Mouse (Mus musculus) right cerebral cortex, postnatal 10 days (tissue): ENCODE data around the gene Cers5.
A peak's percentile ranks its signal among the peaks of the same experiment; 100 is the strongest.
"Not testable (repeated sequence)": the region's sequence is repeated elsewhere in the genome, so short reads cannot be mapped to it uniquely, and the experiment has no call there.

Experiments used
- DNase-seq, 2 experiments: peaks; one replicate each; pipeline ENCODE4 v3.0.0; 2021; ENCODE audit warnings: low spot score in 2 of 2

Gene Cers5

GRCm38 (mm10) chr15:99772881-99772924 lies at the start of gene Cers5:
Gene Cers5, minus strand, starts transcription at chr15:99772885.
- not testable (repeated sequence) for DNase-seq

DNA sequence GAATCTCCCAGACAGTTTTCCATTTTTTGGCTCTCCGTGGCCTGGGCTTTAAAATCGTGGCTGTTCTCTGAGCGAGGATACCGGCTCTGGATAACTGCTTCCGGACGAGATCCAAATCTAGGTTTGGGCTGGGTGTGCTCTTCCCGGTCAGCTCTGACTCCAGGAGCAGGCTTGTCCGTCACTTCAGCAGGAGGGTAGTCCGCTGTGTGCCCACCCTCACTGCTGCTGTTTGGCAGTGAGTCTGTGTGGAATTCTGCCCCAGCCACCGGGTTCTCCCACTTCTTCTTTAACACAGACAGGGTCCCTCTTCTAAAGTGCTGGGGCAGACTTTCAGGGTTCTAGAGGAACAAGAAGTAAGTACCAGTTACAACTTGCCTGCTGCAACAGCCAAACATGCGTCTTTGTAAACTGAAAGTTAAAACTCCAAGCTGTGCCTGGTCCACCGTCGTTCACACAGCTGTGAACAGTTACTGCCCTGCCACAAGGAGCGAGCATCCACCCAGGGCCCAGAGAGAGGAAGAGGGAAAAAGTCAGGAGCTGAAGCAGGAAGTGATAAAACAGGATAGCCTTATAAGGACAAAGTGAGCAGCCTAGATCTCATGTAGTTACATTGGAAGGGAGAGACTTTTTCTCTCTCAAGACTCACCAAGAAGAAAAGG lies 47.1 kb upstream of the Cers5 start:
- no peak for DNase-seq

- no peak for DNase-seq
Measured at GRCm38 (mm10) chr15:99819109-99819440, 46.4 kb upstream of the Cers5 start.

DNA sequence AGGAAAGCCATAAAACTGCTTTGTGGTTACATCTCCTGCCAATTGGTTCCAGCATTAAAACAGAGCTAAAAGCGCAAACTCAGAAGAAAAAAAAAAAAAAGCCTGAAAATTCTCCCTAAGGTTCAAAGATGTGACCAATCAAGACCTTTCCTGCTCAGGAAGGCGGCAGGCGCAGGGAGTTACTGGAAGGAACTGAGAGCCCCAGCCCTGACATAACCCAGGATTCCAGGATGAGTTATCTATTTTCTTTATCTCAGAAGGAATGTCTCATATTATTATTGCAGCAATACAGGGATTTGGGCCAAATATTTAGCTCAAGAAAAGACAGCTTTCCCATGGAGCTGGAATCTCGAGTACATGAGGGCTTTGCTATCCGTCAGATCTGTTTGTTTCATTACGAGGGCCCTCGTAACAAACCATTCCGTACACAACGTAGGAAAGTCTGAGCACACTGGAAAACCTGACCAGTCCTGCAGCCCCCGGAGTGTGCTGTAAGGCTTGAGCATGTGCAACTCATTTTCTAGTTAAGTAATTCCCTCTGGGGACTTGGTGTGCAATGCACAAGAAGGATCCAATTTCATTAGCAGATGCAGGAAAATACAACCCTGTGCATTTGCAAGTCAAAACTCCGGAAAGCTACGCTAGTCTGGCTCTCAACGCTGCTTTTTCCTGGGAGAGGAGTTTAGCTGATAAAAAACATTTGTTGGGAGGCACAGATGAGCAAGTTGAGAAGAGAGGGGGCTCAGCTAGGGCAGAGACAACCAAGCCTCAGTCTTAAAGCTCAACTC lies 45.8 kb upstream of the Cers5 start:
- peak; percentile 40 to 52 for DNase-seq

DNA sequence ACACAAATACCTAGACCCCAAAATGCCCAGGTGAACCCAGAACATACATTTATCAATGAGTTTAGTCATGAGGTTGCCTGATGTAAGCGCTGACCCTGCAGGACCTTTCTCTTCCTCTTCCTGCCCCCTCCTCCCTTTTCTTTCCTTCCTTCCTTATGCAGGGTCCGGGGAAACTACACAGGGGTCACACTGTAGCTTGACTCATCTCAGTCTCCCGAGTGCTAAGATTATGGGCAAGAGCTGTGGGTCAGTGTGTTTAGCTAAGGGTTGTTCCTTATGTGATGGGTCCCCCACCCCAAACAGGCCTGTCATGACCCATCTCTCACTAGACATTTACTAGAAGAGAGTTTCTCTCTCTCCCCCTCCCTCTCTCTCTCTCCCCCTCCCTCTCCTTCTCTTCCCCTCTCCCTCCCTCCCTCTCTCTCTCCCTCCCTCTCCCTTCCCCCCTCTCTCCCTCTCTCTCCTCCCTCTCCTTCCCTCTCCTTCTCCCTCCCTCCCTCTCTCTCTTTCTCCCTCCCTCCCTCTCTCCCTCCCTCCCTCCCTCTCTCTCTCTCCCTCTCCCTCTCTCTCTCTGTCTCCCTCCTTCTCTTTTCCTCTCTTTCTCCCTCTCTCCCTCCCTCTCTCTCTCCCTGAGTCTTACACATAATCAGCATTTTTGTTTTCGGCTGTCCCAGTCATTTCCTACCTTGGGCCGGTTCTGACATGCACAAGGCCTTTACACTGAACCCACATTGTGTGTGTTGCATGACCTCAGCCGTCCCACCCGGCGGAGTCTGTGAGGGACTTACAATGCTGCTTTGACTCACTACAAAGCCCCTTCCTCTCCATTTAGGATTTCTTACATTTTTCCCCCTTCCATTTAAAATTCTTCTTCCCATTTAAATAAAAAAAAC lies 44.9 kb upstream of the Cers5 start:
- no peak for DNase-seq

DNA sequence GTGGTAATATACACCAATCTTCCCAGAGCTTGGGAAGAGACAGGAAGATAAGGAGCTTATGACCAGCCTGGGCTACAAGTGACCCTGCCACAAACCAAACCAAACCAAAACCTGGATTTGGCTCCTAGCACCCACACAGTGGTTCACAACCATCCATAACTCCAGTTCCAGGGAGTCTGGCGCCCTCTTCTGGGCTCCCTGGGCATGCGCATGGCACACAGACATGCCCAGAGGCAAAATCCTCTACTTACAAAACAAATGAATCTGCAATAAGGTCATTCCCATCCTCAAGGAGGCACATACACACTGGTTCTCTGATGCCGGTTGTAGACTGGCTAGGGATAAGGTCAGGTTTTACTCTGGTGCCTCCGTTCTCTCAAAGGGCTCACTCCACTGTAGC lies 43.3 kb upstream of the Cers5 start:
- DNase-seq: no peak

DNA sequence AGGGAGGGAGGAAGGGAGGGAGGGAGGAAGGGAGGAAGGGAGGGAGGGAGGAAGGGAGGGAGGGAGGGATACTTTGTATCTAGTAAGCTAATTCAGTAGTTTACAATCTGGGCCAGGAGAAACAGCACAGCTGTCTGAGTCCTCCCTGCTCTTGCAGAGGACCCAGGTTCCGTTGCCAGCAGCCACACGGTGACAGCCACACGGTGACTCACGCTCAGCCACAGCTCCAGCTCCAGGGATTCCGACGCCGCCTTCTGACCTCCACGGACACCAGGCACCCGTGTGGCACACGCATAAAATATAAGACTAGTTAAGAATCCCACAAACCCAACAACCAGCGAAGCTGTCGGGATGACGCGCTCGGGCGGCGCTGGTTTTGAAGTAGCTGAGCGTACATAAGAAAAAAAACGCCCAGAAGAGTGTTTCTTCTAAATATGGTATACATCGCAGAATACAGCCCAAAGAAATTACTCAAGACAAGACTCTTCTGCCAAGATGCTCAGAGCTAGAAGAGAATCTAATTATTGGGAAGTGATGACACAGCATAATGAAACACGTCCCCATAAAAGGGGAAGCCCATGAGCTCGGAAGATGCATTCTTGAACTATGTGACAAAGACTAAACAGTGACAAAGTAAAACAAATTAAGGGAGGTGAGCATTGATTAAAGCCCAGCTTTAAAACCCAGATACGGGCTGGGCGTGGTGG lies 42.0 kb upstream of the Cers5 start:
- no peak for DNase-seq

GRCm38 (mm10) chr15:99813639-99814038 lies 41.0 kb upstream of the Cers5 start:
- DNase-seq: no peak

GRCm38 (mm10) chr15:99812097-99812496 lies 39.4 kb upstream of the Cers5 start:
- DNase-seq: no peak

DNA sequence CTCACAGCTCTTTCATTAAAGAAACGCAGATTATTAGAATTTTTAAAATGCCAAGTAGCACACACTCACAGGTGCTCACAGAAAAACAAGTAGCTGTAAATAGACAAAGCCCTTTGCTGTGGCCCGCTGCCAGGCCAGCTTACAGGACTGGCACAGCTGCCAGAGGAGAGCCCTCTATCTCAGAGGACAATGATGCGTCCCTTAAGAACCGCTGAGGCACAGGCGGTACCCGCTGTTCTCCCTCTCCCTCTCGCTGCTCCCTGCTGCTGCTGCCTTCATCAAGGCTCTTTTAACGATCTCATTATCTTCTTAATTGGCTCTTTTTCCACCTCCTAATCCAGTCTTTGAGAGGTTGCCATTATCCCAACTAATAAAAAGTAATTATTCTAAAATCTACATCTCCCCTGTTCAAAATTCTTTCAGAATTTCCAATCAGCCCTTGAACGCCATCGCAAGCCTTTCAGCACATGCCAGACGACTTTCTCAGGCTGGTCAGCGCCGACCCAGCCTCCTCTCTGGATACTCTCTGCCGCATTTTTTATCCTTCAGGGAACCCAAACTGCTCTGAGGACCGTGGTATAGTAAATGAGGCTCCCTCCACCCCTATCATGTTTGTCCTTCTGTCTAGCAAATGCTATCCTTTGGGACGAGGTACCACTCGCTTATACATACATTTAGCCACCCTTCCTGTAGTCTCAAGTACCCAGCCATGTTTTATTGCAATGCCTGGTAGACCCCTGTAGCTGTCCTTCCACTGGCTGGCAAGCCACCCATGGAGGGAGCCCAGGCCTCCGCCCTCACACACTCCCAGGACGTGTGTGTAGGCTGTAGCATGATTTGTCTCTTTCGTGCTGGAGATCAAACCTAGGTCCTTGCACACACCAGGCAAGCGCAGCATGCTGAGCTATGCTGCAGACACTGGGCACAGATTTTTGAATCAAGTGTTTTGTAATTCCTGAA lies 35.4 kb upstream of the Cers5 start:
- peak; percentile 76 to 77 for DNase-seq

- no peak for DNase-seq
Measured at GRCm38 (mm10) chr15:99806171-99806570, 33.5 kb upstream of the Cers5 start.

GRCm38 (mm10) chr15:99805673-99806072 lies 33.0 kb upstream of the Cers5 start:
- DNase-seq: no peak

GRCm38 (mm10) chr15:99803186-99803644 lies 30.5 kb upstream of the Cers5 start:
- peak in 1 of 2 experiments; percentile 49 for DNase-seq

DNA sequence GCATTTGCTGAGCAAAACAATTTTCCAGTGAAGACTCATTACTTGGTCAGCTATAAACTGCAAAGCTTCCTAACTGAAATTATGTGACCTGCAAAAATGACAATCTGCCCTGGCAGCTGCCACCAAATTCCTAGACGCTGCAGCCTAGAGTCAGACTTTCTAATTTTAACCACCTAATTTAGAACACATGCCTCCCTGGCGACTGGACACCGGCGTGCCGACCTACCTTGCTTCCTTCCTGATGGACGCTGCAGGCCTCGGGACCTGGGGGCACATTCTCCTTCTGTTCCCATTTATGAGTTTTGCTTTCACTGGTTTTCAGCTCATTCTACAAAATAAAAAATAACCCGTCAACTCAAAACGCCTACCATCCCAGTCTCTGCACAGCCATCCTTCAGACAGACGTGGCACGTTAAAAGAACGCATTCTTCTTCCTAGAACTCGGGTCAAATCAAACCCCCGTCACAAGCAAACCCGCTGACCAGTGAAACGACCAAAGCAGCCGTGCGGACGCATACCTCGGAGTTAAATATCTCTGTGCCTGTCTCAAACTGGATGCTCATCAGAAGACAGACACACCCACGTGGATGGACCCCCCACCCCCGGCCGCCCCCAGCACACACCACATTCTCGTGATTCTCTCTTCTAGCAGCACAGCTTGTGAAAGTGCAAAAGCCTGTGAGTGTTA lies 29.3 kb upstream of the Cers5 start:
- DNase-seq: no peak

DNA sequence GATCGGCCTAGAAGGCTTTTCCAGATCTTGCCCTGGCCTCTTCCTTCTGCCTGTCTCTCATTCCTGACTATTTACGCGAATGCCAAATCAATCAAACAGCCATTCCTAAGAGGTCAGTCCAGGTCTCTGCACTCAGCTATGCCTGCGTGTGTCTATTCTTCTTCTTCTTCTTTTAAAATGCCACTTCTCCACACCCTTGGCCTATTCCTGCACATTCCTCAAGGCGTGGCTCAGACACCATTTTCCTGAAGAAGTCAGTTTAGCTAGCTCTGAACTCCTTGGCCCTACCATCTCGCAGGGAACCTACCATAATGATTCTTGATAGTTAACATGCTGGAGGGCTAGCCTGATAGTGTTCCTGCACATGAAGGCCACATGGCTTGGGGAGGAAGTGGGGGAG lies 27.0 kb upstream of the Cers5 start:
- no peak for DNase-seq

GRCm38 (mm10) chr15:99797898-99798297 lies 25.2 kb upstream of the Cers5 start:
- no peak for DNase-seq

DNA sequence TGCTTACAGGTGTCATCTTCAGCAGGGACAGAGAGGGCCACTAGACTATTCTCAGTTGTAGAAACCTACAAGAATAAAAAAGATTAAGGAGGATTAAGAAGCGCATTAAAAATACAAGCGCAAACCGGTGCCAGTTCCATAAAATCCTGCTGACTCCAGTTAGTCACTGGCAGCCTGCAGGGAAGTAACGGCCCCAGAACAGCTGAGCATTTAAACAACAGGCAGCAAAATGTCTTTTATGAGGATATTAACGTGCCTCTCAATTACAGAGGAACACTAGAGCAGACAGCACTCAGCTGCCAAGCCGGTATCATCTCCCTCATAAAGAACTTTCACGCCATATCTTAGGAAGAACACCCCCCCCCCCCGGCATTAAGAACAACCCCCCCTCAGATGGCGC lies 24.1 kb upstream of the Cers5 start:
- DNase-seq: no peak

GRCm38 (mm10) chr15:99796066-99796465 lies 23.4 kb upstream of the Cers5 start:
- DNase-seq: peak in 1 of 2 experiments; percentile 54

DNA sequence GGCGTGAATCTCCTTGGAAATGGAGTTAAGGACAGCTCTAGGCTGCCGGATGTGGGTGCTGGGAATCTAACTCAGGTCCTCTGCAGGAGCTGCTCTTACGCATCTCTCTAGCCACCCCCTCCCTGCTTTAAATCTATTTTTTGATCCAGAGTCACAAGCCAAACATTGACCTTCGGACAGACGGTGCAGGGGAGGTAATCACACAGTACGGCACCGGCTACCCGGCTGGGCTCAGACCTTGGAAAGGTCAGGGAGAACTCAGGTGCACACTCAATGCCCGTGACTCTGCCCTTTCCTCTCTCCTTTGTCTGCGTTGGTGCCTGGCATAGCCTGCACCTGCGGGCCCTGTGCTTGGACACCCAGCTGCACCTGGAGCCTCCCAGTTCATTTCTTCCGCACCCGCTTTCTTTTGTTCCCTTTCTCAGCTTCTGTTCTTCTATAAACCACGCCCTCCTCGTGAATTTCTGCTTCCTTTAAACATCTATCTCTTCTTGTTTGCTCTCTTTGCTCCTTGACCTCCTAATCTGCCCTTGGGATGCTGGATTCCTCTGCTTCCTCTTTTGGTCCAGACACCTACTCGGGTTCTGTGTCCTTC lies 19.6 kb upstream of the Cers5 start:
- DNase-seq: no peak

- DNase-seq: no peak
Measured at GRCm38 (mm10) chr15:99791003-99791402, 18.3 kb upstream of the Cers5 start.
